Mouse (Mus musculus): Measurements from ENCODE around the gene Opn4.

Gene Opn4

GRCm38 (mm10) chr14:34590743-34591675 lies 8.9 kb downstream of the Opn4 start:
- no peak for DNase-seq (ENCODE audit: low spot score)

GRCm38 (mm10) chr14:34590017-34590570 lies 9.8 kb downstream of the Opn4 start:
- no peak for DNase-seq (ENCODE audit: low spot score)

- DNase-seq (ENCODE audit: low spot score), result no peak
Observed at GRCm38 (mm10) chr14:34589185-34589713, 10.7 kb downstream of the Opn4 start.

GRCm38 (mm10) chr14:34588498-34588897 lies 11.4 kb downstream of the Opn4 start, which contains the start of gene Ldb3:
Gene Ldb3 (minus strand): TSS chr14:34588682.
- no peak for DNase-seq (ENCODE audit: low spot score)

- no peak for DNase-seq (ENCODE audit: low spot score)
Observed at GRCm38 (mm10) chr14:34588005-34588404, 11.9 kb downstream of the Opn4 start.

GRCm38 (mm10) chr14:34586871-34587270 lies 13.1 kb downstream of the Opn4 start:
- no peak for DNase-seq (ENCODE audit: low spot score)

GRCm38 (mm10) chr14:34585358-34586105 lies 14.4 kb downstream of the Opn4 start:
- DNase-seq (ENCODE audit: low spot score), result no peak

GRCm38 (mm10) chr14:34582740-34583427 lies 17.1 kb downstream of the Opn4 start:
- DNase-seq (ENCODE audit: low spot score), result no peak

GRCm38 (mm10) chr14:34576858-34577257 lies 23.1 kb downstream of the Opn4 start:
- DNase-seq (ENCODE audit: low spot score), result no peak

GRCm38 (mm10) chr14:34574068-34574467 lies 25.9 kb downstream of the Opn4 start:
- DNase-seq (ENCODE audit: low spot score), result no peak

- no peak for DNase-seq (ENCODE audit: low spot score)
Observed at GRCm38 (mm10) chr14:34573348-34573913, 26.5 kb downstream of the Opn4 start.

- DNase-seq (ENCODE audit: low spot score), result no peak
Observed at GRCm38 (mm10) chr14:34571610-34572387, 28.1 kb downstream of the Opn4 start.

GRCm38 (mm10) chr14:34570903-34571302 lies 29.0 kb downstream of the Opn4 start:
- no peak for DNase-seq (ENCODE audit: low spot score)

- peak; percentile 74 for DNase-seq (ENCODE audit: low spot score)
Observed at GRCm38 (mm10) chr14:34570294-34570693, 29.6 kb downstream of the Opn4 start.

GRCm38 (mm10) chr14:34569534-34570194 lies 30.3 kb downstream of the Opn4 start:
- no peak for DNase-seq (ENCODE audit: low spot score)

GRCm38 (mm10) chr14:34568626-34569025 lies 31.3 kb downstream of the Opn4 start:
- no peak for DNase-seq (ENCODE audit: low spot score)

GRCm38 (mm10) chr14:34567697-34568096 lies 32.2 kb downstream of the Opn4 start:
- DNase-seq (ENCODE audit: low spot score), result no peak

GRCm38 (mm10) chr14:34566530-34566929 lies 33.4 kb downstream of the Opn4 start:
- no peak for DNase-seq (ENCODE audit: low spot score)

GRCm38 (mm10) chr14:34565711-34566110 lies 34.2 kb downstream of the Opn4 start:
- DNase-seq (ENCODE audit: low spot score), result no peak

GRCm38 (mm10) chr14:34564646-34565045 lies 35.3 kb downstream of the Opn4 start:
- DNase-seq (ENCODE audit: low spot score), result no peak
